Mouse (Mus musculus) neutrophil, adult 5-6 weeks (primary cell): ENCODE data around the gene Ccdc106. TPM values are rescaled to one million over a fixed set of nuclear protein-coding genes. Genes with fewer than 3 reads are reported as not detected.
"Not testable (repeated sequence)": the region's sequence is repeated elsewhere in the genome, so short reads cannot be mapped to it uniquely, and the experiment has no call there.

Experiments used
- ATAC-seq: fragments of 151-379, 151-347 bp; 2 replicates; pipeline ENCODE4 v1.8.0; 2017; ENCODE audit warnings: mild to moderate bottlenecking, moderate TSS enrichment; ENCODE audit not compliant: insufficient number of reproducible peaks, poor library complexity, low FRiP score, severe bottlenecking; ENCODE audit errors: extremely low read depth
- total RNA-seq: library from RNA; stranded (forward); fragments of 200-1000 nt; gene quantifications from 2 replicates; pipeline ENCODE4 v1.2.3, GENCODE M21; 2017

Gene Ccdc106
- total RNA-seq, result 0.23 TPM in 1 of 2 replicates, not detected in the other

DNA sequence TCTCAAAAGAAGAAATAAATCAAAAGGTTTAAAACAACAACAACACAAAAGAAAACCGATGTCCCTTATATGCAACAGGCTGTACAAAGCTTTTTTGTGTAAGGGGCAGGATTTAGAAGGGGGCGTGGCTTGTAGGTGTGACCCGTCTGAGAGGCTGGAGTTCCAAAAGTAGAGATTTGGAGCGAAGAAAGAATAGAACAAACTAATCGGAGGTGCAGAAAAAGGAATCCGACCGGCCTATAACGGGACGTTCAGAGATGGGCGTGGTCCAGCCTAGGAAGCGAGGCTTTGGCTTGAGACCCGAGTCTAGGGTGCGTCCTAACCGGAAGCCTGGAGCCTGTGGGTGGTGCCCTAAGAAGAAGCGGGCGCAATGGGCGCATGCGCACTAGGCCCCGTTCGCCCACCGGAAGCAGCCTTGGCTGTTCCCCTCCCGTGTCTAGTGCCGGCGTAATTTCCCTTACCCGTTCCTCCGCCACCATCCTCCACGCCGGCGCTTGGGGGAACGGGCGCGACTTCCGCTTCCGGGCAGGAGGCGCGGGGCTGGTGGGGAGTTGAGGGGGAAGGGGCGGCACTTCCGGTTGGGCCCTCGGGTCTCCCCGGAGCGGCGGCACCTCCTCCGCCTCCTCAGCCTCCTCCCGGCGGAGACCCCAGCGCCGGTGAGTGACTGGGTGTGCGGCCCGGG lies at the start of gene Ccdc106, which contains the start of gene Zfp865:
TSS of gene Ccdc106 (plus strand) at position 554 of the 682 bp plus-strand sequence.
TSS of gene Zfp865 (plus strand) at position 377 of the 682 bp plus-strand sequence.
- peak; percentile 87 for ATAC-seq

DNA sequence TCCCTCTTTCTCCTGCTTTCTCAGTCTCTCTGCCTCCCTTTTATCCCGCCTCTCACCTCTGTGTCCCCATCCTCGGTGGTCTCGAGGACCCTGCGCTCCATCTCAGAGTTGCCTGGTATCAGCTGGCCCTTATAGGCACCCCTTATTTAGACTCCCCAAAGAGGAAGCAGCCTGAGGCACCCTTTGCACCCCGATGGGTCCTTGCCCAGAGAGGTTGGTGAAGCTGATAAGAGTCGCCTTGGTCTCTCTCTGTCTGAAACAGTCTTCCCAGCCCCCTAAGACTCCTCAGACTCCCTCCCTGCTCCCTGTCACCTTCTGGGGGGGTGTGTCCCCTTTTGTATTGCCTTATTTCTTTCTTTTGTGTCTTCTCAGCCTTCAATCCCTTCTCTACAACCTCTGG lies 49.3 kb upstream of the Ccdc106 start, which contains the start of gene Sbk3:
TSS of gene Sbk3 (minus strand) at position 101 of the 400 bp plus-strand sequence.
- no peak for ATAC-seq

DNA sequence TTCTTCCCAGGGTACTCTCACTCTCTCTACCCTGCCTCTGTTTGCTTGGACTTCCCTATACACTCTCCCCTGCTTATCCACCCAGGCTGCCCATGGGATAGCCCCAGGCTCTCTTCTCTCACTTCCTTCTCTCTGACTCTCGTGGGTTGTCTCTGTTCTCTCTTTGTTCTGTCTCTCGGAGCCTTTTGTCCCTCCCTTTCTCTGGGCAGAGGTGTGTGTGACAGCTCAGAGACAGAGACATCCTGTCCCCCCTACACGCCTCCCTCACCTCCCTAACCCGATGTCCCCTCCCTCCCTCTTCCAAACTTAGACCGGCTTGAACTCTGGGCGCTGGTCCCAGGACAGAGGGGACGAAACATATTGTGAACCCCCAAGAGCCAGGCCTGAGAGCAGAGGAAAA lies 48.6 kb upstream of the Ccdc106 start:
- ATAC-seq, result no peak

DNA sequence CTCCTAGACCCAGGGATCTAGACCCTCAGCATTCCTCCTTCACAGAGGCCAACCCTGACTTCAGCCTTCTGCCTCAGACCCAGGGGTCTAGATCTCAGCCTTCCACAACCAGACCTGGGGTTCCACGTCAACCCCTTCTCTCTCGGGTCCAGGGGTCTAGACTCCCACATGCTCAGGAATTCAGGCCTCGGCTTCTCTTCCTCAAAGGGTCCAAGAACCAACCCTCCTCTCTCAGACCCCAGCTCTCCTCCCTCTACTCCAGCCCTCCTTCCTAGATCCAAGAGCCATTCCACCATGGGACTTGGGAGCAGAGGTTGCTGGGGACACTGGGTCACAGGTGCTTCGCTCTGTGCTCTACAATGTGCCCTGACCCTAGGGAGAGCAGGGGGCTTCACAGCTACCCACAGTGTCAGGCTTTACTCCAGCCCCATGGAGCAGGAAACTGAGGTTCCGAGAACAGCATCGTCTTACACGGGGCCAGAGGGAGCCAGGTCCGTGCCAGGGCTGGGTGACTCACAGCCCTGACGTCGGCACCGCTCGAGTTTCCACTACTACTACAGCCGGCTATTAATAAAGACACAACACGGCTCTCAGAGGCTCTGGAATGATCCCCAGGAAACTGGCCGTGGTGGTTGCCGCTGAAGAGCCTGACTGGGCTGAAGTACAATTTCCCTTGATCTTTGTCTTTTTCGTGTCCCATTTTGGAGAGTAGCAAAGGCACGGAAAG lies 47.9 kb upstream of the Ccdc106 start:
- ATAC-seq, result no peak

DNA sequence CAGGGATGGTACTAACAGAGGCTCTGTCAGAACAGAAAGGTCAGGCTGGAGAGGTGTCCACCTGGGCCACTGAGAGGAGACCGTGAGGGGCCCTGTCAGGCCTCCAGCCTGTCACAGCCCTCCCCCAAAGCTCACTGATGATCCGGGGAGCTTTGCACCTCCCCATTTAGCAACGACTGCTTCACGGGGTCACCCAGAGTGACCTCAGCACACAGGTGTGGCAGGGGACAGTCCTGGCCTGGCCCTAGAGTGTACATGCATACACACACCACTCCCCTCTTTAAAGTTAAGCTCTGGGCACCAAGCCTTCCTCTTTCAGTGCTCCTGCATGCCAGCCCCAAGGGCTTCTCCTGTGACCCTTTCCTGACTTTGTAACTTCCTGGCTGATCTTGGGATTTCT lies 44.9 kb upstream of the Ccdc106 start:
- no peak for ATAC-seq

DNA sequence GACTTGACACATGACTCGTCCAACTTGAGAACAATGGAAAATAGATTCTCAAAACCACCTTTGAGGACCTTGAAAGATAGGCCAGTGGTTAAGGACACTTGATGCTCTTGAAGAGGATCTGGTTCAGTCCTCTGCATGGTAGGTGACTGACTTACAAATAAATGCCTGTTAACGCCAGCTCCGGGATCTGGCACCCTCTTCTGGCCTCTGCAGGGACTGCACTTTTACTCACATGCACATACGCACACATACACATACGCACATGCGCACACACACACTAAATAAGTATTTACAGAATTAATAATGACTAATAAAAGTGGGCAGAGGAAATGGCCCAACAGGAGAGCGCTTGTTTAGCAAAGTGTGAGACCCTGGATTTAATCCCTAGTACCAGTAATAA lies 43.5 kb upstream of the Ccdc106 start:
- ATAC-seq, result no peak

DNA sequence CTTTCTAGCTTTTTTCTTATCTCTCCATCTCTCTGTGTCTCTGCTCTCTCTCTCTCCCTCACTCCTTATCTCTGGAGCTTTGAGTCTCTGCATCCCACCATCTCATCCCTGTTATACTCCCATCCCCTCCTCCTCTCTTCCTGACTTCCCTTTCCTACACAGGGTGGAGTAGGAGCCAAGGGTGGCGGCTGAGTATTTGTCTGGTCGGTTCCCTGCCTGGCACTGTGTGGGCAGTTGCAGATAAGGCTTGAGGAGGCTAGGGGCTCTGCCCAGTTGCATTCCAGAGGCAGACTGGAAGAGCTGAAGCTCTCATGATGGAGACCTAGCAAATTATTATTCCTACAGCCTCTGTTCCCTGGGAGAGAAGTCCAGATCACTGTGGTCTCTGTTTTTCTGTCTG lies 32.1 kb upstream of the Ccdc106 start:
- no peak for ATAC-seq

DNA sequence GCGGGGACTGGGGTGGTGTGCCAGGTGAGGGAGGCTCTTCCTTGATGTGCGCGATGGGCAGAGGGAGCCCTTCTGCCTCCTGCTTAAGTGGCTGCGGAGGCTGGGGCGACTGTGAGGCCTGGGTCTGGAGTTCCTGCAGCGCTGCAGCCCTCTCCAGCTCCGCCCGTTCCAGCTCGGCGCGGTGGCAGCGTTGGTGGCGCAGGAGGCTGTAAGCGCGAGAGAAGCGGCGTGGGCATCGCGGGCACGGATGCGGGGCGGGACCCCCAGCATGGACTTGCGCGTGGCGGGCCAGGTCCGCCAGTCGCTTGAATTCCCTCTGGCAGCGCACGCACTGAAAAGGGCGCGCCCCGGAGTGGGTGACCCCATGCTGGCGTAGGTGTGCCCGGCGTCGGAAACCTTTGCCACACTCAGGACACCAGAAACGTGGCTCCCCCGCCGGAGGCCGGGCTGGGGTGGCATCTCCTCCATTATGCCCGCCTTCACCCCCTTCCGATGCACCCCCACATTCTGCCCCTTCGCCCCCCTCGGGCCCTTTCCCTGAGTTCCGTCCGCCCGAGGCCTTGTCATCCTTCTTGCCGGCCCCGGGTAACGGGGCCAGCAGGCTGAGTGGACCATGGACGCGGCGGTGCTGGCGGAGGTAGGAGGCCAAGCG lies 26.9 kb upstream of the Ccdc106 start:
- ATAC-seq, result no peak

DNA sequence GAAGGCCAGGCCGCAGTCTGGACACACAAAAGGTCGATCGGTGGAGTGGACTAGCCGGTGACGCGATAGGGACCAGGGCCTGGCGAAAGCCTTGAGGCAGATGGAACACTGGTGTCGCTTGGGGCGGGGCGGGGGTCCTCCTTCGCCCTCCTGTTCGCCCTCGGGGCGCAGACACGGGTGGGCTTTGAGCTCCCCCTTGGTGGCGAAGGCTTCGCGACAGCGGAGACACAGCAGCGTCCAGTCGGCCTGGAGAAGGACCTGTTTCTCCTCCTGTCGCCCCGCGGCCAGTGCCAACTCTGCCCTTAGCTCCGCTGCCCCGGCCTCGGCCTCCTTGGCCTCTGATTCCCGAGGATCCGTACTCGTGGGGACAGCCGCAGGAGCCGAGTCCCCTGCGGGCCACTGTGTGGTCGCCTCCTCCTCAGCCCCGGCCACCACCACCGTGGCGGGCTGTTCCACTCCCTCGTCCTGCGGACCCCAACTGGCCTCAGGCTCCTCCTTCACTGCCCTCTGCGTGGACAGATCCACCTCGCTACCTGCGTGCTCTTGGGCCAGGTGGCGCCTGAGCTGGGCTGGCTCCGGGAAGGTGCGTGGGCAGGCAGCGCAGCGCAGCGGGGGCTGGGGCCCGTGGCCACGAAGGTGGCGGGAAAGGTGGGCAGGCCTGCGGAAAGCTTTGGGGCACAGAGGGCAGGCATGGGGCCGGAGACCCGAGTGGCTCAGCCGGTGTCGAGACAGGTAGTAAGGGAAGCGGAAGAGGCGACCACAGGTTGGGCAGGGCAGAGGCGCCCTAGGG lies 26.2 kb upstream of the Ccdc106 start:
- ATAC-seq, result no peak

DNA sequence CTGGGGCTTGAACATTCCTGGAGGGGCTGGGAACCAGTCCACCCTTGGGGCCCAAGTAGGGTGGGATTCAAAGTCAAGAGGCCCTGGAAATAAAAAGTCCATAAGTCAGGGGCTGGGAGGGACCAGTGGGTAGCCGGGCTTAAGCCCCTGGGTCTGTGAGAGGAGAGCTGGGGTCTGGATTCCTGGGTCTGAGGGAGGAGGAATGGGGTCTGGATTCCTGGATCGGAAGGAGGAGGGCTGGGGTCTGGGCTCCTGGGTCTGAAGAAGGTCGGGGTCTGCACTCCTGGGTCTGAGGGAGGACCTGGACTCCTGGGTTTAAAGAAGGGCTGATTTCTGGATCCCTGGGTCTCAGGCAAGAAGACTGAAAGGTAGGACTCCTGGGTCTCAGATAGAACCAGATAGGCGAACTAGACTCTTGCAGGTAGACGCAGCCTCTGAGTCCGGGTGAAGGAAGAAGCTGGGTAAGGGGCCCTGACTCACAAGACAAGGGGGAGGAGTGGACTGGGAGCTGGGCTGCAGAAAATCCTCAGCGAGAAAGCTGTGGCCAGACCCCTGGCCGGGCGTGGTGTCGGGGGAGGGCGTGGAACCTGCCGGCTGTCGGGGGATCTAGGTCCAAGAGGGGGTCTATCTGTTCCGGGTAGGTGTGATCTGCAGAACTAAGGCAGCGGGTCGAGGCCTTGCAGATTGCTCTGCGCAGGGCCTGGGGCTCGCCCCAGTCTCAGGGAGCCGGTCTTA lies 24.9 kb upstream of the Ccdc106 start:
- no peak for ATAC-seq

DNA sequence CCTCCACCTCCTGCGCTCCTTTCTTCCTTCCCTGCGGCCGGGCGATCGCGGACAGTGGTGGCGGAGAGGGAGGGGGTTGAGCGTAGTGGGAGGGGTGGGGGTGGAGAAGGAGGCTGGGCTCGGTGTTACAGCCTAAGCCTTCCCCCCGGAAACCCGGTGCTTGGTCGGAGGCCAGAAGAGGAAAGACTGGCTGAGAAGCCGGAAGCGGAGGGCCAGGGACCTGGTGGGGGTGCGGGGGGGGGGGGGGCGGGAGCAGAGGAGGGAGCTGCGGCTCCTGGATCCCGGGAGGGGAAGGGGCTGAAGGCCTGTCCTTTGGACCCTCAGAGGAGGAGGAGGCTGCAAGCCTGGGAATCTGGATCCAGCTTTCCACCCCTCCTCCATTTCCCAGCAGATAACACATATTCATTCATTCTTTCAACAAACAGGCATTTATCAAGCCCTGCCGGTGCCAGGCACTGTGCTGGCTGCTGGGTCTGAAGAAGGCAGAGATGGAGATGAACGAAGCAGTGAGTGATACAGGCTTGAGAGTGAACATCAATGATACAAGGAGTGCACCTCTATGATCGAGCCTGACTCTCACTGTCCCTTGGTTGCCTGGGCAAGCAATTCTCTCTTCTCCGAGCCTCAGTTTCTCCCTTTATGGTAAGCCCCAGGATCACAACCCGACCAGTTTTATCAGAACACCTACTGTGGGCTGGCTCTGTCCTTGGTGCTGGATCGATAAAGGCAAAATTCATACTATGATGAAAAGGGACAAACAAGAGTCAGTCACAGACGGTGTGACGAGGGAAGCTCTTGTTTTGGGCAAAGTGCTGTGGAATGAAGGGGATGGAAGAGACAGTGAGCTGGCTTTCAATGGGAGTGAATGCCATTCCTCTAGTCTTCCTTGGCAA lies 24.1 kb upstream of the Ccdc106 start, which contains the start of gene Zfp579:
TSS of gene Zfp579 (minus strand) at position 156 of the 893 bp plus-strand sequence.
- peak; percentile 64 for ATAC-seq

DNA sequence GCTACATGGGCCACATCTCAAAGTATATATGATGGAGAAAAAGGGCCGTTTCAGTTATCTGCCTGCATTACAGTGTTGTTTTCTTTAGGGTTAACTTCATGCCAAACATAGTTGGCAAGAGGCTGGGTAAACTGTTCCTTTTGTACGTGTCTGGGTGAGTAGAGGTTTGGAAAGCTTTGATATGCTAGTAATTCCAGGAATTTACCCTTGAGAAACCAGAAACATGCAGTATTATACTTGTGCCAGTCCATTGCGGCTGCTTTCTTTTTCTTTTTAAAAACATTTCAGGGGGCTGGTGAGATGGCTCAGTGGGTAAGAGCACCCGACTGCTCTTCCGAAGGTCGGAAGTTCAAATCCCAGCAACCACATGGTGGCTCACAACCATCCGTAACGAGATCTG lies 23.4 kb upstream of the Ccdc106 start:
- ATAC-seq, result no peak

DNA sequence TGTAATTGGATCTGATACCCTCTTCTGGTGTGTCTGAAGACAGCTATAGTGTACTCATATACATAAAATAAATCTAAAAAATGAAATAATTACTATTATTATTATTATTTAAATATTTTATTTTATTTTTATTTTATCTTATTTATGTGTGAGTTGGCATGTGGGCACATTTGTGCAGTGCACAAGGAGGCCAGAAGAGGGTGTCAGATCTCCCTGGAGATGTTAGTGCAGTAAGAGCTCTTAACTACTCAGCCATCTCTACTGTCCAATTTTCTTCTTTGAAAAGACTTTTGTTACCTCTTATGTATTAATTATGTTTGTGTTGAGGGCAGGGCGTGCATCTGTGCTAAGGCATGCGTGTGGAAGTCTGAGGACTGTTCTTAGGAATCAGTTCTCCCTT lies 20.5 kb upstream of the Ccdc106 start:
- ATAC-seq, result 0 out of 2 replicates have a peak, but pooled peaks have one; percentile 43

DNA sequence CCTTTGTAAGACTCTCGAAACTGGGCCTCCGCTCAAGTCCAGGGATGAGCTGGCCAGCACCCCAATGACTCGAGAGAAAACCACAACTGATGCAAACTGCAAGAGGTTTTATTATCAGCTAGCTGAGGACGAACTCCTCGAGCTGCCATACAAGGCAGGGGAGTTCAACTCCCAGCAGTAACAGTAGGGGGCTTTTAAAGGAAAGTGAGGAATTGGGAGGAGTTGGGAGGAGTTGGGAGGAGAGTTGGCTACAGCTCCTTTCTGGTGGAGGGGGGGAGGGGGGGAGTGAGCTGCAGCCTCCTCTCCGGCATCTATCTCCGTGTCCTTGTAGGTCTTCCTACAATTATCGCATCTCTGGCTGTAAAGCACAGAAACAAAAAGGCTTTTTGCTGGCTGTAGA lies 17.5 kb upstream of the Ccdc106 start:
- ATAC-seq, result not testable (repeated sequence)

DNA sequence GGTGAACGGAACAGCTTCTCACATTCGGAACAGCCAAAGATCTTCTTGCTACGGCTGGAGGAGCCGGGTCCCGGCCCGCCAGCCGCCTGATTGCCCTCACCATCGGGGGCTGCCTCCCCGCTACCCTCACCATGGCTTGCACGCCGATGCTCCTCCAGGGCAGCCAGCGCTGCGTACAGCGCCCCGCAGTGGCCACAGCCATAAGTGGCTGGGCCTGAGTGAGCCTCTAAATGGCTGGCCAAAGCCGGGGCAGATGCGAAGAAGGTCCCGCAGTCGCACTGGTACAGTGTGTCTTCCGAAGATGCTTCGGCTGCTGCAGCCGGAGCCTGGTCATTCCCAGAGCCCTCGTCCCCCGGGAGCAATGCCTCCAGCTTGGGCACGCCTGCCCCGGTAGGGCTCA lies 12.1 kb upstream of the Ccdc106 start:
- no peak for ATAC-seq

DNA sequence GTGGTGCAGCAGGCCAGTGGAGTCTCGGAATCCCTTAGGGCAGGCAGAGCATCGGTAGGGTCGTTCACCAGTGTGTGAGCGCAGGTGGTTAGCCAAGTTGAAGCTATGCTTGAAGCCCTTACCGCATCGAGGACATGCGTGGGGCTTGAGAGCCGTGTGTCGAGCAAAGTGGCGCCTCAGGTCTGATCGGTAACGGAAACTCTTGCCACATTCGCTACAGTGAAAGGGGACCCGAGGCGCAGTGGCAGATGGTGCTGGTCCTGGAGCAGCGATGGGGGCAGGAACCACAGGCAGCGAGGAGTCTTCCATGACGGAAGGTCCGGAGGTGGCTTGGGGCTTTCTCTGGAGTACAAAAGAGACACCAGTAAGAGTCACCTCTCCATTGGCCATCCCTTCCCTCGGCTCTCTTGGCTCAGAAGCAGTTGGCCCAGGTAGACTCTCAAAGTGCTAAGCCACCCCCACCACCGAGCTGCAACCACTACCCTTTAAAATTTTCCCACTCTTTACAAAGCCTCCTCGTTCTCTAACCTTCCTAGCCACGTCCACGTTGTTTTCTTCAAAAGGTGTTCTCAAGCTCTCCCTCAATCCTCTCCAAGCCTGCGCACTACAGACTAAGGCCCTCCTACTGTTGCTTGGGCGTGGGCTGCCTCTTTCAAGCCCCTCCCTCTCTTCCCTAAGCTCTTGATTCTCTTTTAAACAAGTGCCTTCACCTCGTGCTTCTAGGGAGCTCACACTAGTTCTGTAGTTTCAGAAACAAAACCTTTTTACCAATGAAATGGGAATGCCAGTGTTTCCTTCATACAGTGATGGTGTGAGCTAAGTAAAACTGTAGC lies 7.5 kb upstream of the Ccdc106 start:
- ATAC-seq, result no peak
